Mouse (Mus musculus) layer of hippocampus, adult 2 months (tissue): Measurements from ENCODE around the gene Nlgn2. TPM values are rescaled to one million over a fixed set of nuclear protein-coding genes. Genes with fewer than 3 reads are reported as not detected.
A peak's percentile ranks its signal among the peaks of the same experiment; 100 is the strongest.

Experiments
- DNase-seq, 2 experiments: peaks; one replicate each; pipeline ENCODE4 v3.0.0; 2022; ENCODE audit warnings: low spot score in 2 of 2
- H3K27ac ChIP-seq: fragments of 200-600 bp; 2 replicates; pipeline ENCODE4 v1.8.1; 2022
- H3K4me3 ChIP-seq: fragments of 200-600 bp; 2 replicates; pipeline ENCODE4 v1.8.1; 2022; ENCODE audit warnings: mild to moderate bottlenecking
- CTCF ChIP-seq: fragments of 200-600 bp; conservative IDR thresholded peaks from 2 replicates; pipeline ENCODE4 v1.8.1; 2022; ENCODE audit warnings: antibody characterized with exemption, mild to moderate bottlenecking, moderate library complexity
- long read RNA-seq, 2 experiments: library from polyadenylated mRNA; stranded (forward); transcript quantifications; one replicate each; pipeline ENCODE4 v2.0.0; 2021; ENCODE audit warnings: borderline mapping rate in 2 of 2
- total RNA-seq, 2 experiments: library from RNA; stranded (reverse); gene quantifications; 2 replicates each; pipeline ENCODE4 v1.2.3; 2021

The Nlgn2 gene
- 100 to 1,000 TPM; 197 to 201 TPM for total RNA-seq
- long read RNA-seq, experiment 1, full-length matches to known transcripts: 2 of 99 reads
- long read RNA-seq, experiment 1, partial matches to known transcripts: 1 of 99 reads
- long read RNA-seq, experiment 1, other reads (novel, unspliced or antisense): 96 of 99 reads
- long read RNA-seq, experiment 2, full-length matches to known transcripts: 2 of 89 reads
- long read RNA-seq, experiment 2, partial matches to known transcripts: 0 of 89 reads
- long read RNA-seq, experiment 2, other reads (novel, unspliced or antisense): 87 of 89 reads

GRCm38 (mm10) chr11:69837604-69837951 lies at the start of gene Nlgn2:
Gene Nlgn2, minus strand, starts transcription at chr11:69837784.
- TF ChIP-seq CTCF: peak; percentile 44
- H3K27ac ChIP-seq: peak within 1 kb of the TSS; percentile 95
- peak within 1 kb of the TSS; percentile 79 for H3K4me3 ChIP-seq
- DNase-seq: no peak

- no peak overlapping the region for H3K4me3 ChIP-seq
Measured at GRCm38 (mm10) chr11:69886907-69887635, 49.5 kb upstream of the Nlgn2 start.

GRCm38 (mm10) chr11:69884663-69885062 lies 47.1 kb upstream of the Nlgn2 start:
- H3K4me3 ChIP-seq: no peak overlapping the region
- no peak for DNase-seq
- TF ChIP-seq CTCF: no peak
- no peak overlapping the region for H3K27ac ChIP-seq

More at GRCm38 (mm10) chr11:69886907-69887635, 49.5 kb upstream of the Nlgn2 start:
- DNase-seq: no peak
- no peak overlapping the region for H3K27ac ChIP-seq
- peak; percentile 40 for TF ChIP-seq CTCF

GRCm38 (mm10) chr11:69884240-69884639 lies 46.7 kb upstream of the Nlgn2 start:
- no peak for TF ChIP-seq CTCF
- Histone ChIP-seq H3K4me3 (no peak overlapping the region), H3K27ac (no peak overlapping the region)
- DNase-seq: no peak

- no peak for DNase-seq
- TF ChIP-seq CTCF: no peak
- Histone ChIP-seq H3K27ac (no peak overlapping the region), H3K4me3 (no peak overlapping the region)
Measured at GRCm38 (mm10) chr11:69883527-69884151, 46.1 kb upstream of the Nlgn2 start.

- peak; percentile 69 for TF ChIP-seq CTCF
- no peak for DNase-seq
- no peak overlapping the region for H3K27ac ChIP-seq
- H3K4me3 ChIP-seq: no peak overlapping the region
Measured at GRCm38 (mm10) chr11:69883066-69883465, 45.5 kb upstream of the Nlgn2 start.

GRCm38 (mm10) chr11:69881787-69882670 lies 44.4 kb upstream of the Nlgn2 start:
- TF ChIP-seq CTCF: no peak
- no peak for DNase-seq
- Histone ChIP-seq H3K4me3 (peak overlapping the region; percentile 64), H3K27ac (peak overlapping the region; percentile 86)

GRCm38 (mm10) chr11:69880853-69881603 lies 43.4 kb upstream of the Nlgn2 start, which contains the start of gene Kctd11:
Gene Kctd11, minus strand, starts transcription at chr11:69881406.
- peak; percentile 58 to 69 for DNase-seq
- Histone ChIP-seq H3K27ac (peak within 1 kb of the TSS; percentile 86), H3K4me3 (peak within 1 kb of the TSS; percentile 64)
- peak; percentile 49 for TF ChIP-seq CTCF

- Histone ChIP-seq H3K4me3 (peak overlapping the region; percentile 64), H3K27ac (peak overlapping the region; percentile 86)
- DNase-seq: no peak
- peak; percentile 83 for TF ChIP-seq CTCF
Measured at GRCm38 (mm10) chr11:69880506-69880852, 42.9 kb upstream of the Nlgn2 start.

- no peak overlapping the region for H3K27ac ChIP-seq
- DNase-seq: no peak
- no peak overlapping the region; the same call in 1 of the 2 replicates for H3K4me3 ChIP-seq
- no peak for TF ChIP-seq CTCF
Measured at GRCm38 (mm10) chr11:69879711-69880110, 42.1 kb upstream of the Nlgn2 start.

GRCm38 (mm10) chr11:69878952-69879351 lies 41.4 kb upstream of the Nlgn2 start:
- DNase-seq: no peak
- no peak overlapping the region for H3K27ac ChIP-seq

GRCm38 (mm10) chr11:69878399-69878798 lies 40.8 kb upstream of the Nlgn2 start:
- DNase-seq: no peak
- no peak for TF ChIP-seq CTCF
- Histone ChIP-seq H3K4me3 (no peak overlapping the region), H3K27ac (no peak overlapping the region)

More at GRCm38 (mm10) chr11:69878952-69879351, 41.4 kb upstream of the Nlgn2 start:
- no peak overlapping the region for H3K4me3 ChIP-seq
- TF ChIP-seq CTCF: no peak
